Mouse (Mus musculus) MEL-GATA-1-ER (cell line): ENCODE measurements around the gene Ctcf.

Experiments used
- DNase-seq: peaks from one replicate; pipeline ENCODE4 v3.0.0-alpha.2; 2012; ENCODE audit warnings: low read depth; ENCODE audit errors: extremely low read depth

The Ctcf gene

DNA sequence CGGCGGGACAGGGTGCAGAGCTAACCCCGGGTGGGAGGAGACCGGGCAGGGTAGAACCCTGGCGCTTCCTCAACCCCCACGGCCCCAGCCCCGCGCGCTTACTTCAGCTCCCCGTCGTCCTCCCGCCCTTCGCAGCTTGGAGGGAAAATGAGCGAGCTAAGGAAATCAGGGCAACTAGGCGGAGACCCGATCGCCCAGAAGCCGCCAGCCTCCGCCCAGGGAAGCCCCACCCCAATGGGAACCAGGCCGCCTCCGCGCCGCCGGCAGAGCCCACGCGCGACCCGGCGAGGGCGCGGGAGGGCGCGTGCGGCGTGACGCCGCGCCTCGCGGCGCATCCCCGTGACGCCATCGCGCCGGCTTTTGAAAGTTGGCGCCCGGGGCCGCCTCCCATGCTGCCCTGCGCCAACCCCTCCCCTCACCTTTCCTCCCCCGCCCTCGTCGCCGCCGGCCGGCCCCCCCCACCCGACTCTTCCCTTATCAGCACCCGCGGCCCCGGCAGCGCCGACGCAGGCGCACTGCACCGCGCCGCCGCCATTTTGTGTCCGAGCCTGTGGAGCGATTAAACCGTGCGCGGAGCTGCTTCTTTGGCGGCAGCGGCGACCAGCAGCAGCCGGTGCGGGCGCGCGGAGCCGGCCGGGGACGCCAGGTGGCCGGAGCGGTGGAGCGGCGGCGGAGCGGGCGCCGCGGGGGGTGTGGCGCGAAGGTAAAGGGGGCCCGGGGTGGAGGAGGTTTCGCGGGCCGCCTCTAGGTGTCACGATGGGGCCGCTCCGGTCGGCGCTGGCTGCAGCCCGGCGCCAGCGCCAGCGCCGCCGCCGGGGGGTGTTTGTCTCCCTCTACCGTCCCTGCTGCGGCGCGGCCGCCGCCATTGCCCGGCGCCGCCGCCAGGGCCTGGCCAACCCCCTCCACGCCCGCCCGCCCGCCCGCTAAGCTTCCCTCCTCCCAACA, at the start of gene Ctcf:
Gene Ctcf, plus strand, starts transcription at position 551 of the 945 bp plus-strand sequence.
- peak; percentile 50 for DNase-seq

DNA sequence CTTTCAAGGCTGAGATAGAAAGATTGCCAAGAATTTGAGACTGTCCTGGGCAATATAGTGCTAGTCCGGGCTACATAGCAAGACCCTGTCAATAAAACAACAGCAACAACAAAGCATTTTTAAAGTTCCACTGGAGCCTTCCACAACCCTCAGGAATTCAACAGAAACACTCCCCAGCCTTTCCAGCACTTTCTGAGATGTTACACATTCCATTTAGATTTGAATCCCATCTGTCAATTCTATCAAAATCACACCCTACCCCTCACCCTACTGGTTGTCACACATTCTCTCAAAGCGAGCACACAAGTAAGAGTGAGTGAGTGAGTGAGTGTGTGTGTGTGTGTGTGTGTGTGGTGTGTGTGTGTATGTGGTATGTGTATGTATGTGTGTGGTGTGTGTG, 43.9 kb upstream of the Ctcf start:
- DNase-seq: no peak

DNA sequence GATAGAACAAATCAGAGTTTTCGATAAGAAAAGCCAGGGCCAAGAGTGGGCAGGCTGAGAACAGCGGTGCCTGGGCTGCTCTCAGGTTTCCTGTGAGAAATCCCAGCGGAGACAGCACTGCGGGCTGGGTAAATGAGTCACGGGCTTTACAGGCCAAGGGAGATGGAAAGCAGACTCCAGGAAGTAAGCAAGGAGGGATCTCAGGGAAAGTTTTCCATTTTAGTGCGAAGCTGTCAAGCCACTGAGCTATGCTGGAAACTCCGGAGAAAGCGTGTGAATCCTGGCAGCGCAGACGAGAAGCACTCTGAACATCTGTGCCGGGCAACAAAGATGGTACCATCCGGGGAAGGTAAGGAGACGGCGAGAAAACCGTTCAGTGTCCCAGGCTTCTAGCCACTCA, 42.5 kb upstream of the Ctcf start:
- DNase-seq: no peak

DNA sequence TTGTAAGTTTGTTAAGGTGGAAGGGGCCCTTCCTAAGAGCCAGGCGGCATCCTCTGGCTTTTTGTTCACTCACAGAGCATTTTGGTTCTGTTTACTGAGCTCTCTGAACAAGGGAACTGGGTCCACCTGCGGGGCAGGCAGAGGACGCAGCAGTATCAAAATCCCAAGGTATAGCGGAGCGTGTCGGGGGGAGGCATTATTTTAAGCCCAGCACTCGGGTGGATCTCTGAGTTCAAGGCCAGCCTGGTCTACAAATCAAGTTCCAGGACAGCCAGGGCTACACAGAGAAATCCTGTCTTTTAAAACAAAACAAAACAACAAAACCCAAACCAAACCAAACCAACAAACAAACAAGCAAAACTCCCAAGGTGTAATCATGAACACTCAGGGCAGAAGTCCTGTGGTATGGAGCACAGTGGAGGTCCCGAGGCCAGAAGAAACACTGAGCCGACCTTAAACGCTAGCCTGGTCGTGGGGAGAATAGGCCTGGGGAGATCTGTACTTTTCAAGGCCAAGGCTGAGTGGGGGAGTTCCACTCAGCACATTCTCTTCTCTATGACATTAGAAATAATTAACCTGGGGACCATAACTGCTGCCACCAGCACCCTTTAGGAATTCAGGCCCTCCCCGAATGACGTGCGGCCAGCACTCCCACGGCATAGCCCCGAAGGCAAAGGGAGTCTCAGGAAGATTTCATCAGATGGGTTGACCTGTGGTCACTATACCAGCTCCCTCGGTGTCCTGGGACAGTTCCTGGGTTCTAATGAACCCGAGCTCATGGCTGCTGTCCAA, 41.7 kb upstream of the Ctcf start:
- no peak for DNase-seq

DNA sequence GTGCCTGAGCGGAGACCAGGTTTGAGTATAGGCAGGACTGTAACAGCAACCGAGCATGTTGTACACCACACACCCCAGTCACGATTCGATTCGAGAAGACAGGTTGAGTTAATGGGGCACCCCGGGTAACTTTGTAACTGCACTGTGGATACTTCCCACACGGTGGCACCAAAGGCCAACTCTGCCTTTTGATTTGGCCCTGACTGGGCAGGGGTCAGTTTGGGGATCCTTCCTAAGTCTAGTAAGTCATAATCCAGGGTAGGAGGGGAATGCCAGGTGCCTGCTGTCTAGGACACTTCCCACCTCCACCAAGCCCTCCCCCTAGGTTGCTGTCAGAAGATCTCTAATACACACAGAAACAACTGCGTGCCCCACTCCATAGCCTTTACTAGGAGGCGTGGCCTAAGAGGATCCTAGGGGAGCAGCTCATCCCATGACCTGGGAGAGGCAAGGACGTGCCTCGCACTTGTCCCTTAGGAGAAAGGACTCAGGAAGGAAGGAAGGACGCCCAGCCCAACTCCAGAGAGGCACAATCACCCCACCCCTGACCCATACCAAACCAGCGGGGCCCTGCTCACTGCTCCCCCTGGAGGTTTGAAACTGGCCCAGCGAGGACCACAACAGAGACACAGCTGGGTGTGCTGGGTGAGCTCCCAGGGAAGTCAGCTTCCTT, 39.9 kb upstream of the Ctcf start:
- no peak for DNase-seq

DNA sequence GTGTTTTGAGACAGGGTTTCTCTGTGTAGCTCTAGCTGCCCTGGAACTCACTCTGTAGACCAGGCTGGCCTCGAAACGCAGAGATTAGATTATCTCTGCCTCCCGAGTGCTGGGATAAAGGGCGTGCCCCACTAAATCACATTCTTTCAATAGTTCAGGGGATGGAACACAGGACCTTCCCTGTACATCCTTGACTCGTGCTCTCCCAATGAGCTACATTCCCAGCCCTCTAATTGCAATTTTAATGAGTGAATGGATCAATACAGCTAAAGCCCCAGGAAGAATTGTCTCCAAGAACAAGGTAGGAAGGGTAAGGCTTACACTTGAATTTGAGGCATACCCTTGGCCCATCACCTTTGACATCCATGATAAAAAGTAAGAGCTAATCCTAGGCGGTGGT, 37.6 kb upstream of the Ctcf start:
- no peak for DNase-seq

DNA sequence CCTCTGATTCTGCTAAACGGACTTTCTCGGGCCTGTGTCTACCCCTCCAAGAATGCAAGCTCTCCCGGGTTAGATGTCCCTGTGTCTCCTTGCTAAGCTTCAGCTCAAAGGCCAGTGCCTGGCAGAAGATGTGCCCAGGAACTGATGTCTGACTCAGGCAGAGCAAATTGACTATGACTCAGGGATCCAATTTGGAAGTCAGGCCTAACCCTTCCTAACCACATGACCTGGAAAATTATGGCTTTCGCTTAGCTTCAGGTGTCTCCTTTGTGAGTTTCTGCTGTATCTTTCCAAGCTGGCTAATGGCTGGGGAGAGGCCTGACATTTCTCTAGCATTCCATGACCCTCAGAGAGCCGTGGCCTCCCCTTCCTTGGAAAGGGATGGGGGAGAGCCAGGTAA, 35.1 kb upstream of the Ctcf start:
- DNase-seq: no peak

DNA sequence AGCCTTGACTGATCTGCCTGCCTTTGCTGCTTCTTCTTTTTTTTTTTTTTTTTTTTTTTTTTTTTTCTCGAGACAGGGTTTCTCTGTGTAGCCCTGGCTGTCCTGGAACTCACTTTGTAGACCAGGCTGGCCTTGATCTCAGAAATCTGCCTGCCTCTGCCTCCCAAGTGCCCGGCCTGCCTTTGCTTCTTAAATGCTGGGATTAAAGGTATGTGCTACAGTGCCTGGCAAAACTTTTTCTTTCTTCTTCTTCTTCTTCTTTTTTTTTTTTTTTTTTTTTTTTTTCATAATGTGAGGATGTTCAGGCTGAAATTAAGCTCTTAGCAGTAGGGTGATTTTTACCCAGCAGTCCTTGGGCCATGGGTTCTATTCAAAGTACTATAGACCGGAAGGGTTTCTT, 33.8 kb upstream of the Ctcf start:
- peak; percentile 13 for DNase-seq

DNA sequence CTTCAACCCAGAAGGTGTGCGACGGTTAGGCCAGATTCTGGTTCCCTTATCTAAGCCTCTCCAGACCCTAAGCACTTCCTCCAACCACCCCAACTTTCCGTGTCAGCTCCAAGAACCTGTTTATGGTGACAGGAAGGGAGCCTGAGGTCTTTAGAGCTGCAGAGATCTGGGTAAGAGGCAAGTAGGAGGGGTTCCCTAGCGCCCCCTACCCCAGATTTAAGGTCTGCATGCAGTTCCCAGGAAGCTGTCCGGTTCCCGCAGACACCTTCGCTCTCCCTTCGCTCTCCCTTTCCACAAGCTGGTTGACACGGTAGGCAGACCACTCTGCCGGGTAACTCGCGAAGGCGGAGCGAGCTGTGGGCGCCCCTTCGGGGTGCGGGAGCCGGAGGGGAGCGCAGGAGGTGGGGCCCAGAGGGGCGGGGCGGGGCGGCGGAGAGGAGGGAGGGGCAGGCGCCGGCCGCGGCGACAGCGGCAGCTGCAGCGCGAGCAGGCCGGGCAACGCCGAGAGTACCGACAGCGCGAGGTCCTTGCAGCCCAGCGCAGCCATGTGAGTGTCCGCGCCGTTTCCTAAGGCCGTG, 31.5 kb upstream of the Ctcf start, which contains the start of gene Ripor1:
Gene Ripor1, plus strand, starts transcription at position 452 of the 578 bp plus-strand sequence.
- DNase-seq: peak; percentile 96

DNA sequence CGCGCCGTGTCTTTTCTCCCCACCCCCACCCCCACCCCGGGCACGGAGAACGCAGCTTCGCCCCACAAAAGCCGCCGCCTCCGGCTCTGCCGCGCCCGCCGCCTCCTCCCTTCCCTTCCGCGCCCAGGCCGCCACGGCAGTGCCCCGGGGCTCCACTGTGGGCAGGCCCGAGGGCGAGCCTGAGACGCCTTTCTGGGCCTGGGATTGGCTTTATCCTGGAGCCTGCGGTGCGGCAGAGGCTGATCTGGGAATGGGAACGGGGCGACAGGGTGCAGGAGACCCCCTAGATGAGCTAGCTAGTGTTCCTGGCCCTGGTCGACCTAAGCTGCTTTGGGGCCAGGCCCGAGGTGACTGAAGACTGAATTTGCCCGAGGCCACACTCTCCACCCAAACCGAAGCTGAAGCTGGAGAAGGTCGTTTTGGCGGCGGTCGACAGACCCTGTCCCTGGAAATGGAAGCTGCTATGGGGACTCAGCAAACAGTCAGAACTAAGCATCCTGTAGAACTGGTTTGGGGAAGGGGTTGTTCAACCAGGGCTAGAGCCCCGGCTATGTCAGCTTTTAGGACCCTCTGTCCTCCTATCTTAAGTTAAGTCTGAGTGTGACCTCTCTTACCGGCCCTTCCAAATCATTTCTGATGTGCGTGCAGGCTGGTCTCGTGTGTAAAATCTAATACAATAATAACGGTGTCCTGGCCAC, 30.7 kb upstream of the Ctcf start:
- DNase-seq: peak; percentile 18

DNA sequence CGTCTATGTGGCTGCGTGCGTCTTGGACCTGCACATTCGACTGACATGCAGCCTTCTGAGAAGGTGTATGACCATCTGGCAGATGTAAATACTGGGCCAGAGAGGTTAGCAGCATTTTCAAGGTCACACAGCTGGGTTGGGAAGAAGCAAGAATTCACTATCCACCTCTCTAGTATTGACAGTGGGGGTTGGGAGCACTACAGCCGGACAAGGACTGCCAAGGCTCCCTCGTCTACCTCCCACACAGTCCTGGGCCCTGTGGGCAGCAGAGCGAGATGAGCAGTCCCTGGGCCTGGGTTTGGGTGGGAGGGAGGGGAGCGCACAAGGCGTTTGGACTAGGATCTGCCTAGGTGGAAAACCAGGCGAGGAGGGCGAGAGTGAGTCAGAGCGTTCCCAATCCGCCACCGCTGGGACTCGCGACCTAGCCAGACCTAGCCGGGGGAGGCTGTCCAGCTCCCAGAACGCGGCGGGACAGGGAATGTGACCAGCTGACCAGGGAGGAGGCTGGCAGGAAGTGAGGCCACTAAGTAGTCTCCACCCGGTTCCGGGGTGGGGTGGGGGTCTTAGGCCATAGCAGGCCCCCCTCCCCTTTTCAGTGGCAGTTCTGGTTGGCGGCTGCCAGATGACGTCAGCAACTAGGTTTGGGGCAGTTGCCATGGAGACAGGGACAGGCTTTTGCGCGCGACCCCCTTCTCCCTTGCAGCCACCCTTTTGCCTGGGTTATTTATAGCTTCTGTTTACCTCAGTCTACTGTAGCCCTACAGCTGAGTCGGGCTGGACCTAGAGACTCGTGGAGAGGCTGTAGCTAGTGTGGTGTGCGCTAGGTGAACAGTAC, 30.0 kb upstream of the Ctcf start:
- peak; percentile 51 for DNase-seq

DNA sequence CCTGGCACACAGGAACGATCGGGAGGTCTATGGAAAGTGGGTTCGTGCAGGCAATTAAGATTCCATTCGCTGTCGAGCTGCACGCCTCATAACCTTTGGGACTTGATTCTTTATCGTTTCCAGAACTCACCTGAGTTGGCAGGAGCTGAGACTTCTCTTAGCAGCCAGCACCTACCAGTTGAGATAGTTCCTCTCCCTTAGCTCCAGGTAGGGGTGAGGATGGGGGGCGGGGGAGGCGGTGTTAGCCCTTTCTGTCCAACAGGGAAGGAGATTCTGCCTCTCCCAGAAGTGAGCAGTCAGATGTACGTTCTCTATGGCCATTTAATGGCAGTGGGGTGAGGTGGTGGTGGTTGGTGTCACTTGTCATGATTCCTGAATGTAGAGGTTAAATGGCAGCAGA, 29.3 kb upstream of the Ctcf start:
- no peak for DNase-seq

DNA sequence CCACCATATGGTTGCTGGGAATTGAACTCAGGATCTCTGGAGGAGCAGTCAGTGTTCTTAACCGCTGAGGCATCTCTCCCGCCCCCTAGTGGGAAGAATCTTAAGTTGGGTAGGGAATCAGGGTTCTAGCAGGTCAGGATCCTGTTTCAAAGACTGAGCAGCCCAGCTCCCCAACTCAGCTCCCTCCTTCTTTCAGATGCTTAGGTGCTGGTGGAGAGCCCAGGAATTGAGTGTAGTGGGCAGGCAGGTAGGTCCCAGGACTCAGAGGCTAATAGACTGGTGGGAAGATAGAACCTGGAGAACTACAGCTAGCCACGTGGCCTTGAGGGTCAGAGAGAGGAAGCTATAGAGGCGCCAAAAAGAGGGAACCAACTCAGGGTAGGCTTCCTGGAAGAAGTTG, 28.7 kb upstream of the Ctcf start:
- peak; percentile 75 for DNase-seq

DNA sequence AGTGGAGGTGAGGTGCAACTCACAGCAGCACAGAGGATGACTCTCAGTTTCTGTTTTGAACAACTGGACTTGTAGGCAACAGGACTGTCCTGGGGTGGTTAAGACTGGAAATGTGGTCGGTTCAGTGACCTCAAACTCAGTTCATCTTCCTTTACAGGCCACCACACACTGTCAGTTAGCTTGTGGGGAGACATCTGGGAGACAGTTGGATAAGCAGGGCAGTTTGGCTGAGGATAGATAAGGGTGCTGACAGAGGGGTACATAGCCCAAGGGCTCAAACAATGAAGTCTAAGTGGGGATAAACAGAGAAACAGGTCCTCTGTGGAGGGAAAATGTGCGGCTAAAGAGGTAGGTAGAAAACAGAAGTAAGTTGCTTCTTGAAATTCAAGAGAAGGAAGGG, 27.0 kb upstream of the Ctcf start:
- DNase-seq: peak; percentile 97

DNA sequence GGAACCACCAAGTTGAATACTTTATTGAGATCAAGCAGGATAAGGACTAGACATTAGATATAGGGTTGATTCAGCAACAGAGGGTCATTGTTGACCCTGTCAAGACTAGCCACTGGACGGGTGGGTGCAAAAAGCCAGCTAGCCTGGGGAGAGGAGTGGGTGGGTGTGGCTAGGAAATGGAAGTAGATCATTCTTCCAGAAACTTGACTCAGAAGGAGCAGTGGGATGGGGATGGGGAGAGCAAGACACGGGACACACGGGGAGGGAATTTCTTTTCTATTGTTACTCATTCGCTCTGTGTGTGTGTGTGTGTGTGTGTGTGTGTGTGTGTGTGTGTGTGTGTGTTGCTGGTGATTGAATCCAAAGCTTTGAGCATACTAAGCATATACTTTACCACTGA, 26.6 kb upstream of the Ctcf start:
- DNase-seq: no peak

DNA sequence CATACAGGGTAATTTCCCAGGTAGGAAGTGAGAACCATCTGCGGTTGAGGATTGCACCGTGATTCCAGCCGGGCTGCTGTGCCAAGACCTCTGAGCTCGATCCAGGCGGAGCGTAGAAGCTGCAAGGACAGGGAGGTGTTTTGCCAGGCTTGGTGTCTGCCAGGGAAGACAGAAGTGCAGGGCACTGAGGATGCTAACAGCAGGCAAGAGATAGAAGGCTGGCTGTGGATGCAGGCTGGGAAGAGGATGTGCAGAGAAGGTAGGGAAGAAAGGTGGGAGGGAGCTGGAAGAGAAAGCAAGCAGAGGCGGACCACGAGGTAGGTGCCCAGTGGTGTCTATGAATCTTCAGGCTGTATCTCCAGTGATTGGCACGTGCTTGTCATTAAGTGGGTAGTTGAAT, 24.5 kb upstream of the Ctcf start:
- DNase-seq: no peak

DNA sequence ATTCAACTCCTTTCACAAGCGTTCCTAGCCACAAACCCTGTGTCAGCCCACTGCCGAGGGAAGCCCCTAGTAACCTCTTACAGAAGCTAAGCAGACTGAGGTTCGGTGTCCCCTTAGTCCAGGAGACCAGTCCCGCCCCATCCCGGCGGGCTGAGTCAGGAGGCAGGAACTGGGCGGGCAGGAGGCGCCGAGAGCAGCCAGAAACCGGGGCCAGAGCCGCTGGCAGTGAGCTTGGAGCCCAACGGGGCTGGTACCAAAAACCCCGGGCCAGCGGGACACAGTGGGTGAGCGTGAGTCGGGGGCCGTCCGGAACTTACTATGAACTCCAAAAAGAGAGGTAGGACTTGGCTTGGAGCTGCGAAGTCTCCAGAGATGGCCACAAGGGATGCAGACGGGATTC, 23.3 kb upstream of the Ctcf start:
- no peak for DNase-seq

DNA sequence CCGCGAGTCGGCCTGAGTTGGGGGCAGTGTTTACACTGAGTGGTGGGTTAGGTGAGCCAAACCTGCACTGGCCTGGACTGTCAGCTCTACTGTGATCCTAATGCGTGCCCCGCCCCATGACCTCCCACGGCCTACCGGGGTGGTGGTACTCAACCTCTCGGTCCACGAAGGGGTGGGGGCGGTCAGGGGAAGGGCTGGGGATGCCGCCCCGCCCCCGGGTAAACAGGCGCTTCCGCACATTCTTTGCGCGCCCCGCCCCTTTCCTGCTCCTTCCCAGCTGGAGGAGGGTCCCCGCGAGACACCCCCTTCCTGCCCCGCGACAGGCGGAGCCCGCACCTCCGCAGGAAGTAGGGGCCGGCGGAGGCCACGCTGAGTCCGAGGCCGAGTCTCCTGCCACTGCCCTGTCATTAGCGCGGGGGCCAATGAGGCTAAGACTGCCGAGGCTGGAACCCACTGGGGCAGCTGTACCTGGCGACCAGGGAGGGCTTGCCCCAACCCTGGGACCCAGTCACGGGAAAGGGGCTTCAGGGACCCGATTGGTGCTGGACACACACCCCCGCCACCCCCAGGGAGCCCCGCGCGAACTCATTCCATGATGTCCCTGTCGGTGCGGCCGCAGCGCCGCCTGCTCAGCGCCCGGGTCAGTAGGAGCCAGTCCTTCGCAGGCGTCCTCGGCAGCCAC, 22.4 kb upstream of the Ctcf start:
- no peak for DNase-seq

DNA sequence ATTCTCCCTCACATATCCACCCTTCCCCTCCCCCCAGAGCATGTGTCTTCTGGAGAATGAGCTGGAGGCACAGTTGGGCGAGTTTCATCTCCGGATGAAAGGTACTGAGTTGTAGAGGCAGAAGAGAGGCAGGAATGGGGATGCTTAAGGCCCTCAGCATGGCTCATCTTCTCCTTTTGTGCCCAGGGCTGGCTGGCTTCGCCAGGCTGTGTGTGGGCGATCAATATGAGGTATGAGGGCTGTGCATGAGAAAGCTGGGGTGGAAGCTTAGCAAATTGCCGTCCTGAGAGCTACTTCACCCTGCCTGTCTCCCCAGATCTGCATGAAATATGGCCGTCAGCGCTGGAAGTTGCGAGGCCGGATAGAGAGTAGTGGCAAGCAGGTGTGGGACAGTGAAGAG, 20.4 kb upstream of the Ctcf start:
- no peak for DNase-seq
